Mouse (Mus musculus): ENCODE measurements at regions not wholly inside any gene's neighbourhood (a gene's known extent, or its start where the extent isn't known, plus 50 kb on each side); places are given as distances from the start of the nearest gene placed in this dataset.

- TF ChIP-seq CTCF (IDR thresholded peaks at IDR 0.05; ENCODE audit: low read depth) = no peak
- no peak for TF ChIP-seq EP300 (optimal IDR thresholded peaks at IDR 0.05)
Observed at GRCm38 (mm10) chr10:110556326-110556883, 100.4 kb upstream of the Nav3 start.
